Mouse (Mus musculus) CH12.LX (cell line): ENCODE measurements at regions not wholly inside any gene's neighbourhood (a gene's known extent, or its start where the extent isn't known, plus 50 kb on each side); places are given as distances from the start of the nearest gene placed in this dataset.

ENCODE experiments used
- CTCF ChIP-seq, 2 experiments: IDR thresholded peaks in 1 of 2; conservative IDR thresholded peaks in 1 of 2; 2 replicates each; pipeline ENCODE4 v1.5.1; 2011 to 2012; ENCODE audit warnings: low read depth in 2 of 2, low read length in 2 of 2, improper control_type of control experiment in 1 of 2, inconsistent platforms in 1 of 2, mild to moderate bottlenecking in 1 of 2, moderate library complexity in 1 of 2
- EP300 ChIP-seq: IDR thresholded peaks from 2 replicates; pipeline ENCODE4 v1.6.1; 2011; ENCODE audit warnings: low read length, improper control_type of control experiment
- JUND ChIP-seq: conservative IDR thresholded peaks from 2 replicates; pipeline ENCODE4 v1.6.1; 2011; ENCODE audit warnings: low read depth, low read length, improper control_type of control experiment
- PAX5 ChIP-seq: IDR thresholded peaks from 2 replicates; pipeline ENCODE4 v1.6.1; 2012; ENCODE audit warnings: low read length, inconsistent platforms, mixed read lengths
- ZC3H11A ChIP-seq: IDR thresholded peaks from 2 replicates; pipeline ENCODE4 v1.6.1; 2012; ENCODE audit warnings: low read depth, mild to moderate bottlenecking, inconsistent platforms, low read length, improper control_type of control experiment

- TF ChIP-seq CTCF (conservative IDR thresholded peaks at IDR 0.05 in 1 of 2, IDR thresholded peaks at IDR 0.05 in 1 of 2; ENCODE audit: low read depth in 2 of 2, low read length in 2 of 2), result no peak
- no peak for TF ChIP-seq ZC3H11A
- TF ChIP-seq JUND, result no peak
- no peak for TF ChIP-seq PAX5
- TF ChIP-seq EP300, result no peak
Observed at GRCm38 (mm10) chr3:52652476-52652870, 364.6 kb downstream of the Cog6 start.
